Mouse (Mus musculus) cortical plate, adult 2 months (tissue): ENCODE measurements at regions not wholly inside any gene's neighbourhood (a gene's known extent, or its start where the extent isn't known, plus 50 kb on each side); places are given as distances from the start of the nearest gene placed in this dataset.

Source experiments
- CTCF ChIP-seq: fragments of 200-500 bp; IDR thresholded peaks from 2 replicates; pipeline ENCODE4 v1.5.1; 2011; ENCODE audit warnings: mild to moderate bottlenecking, control low read depth, low read length; ENCODE audit not compliant: insufficient read depth; ENCODE audit errors: extremely low read depth
- POLR2A ChIP-seq: fragments of 200-500 bp; IDR thresholded peaks from 2 replicates; pipeline ENCODE4 v1.6.1; 2011; ENCODE audit warnings: mild to moderate bottlenecking, low read length, control low read depth; ENCODE audit not compliant: insufficient read depth; ENCODE audit errors: extremely low read depth

GRCm38 (mm10) chr14:72790654-72791053, 80.9 kb upstream of the Fndc3a start:
- TF ChIP-seq CTCF (no peak), POLR2A (no peak)
